Mouse (Mus musculus): ENCODE measurements at regions not wholly inside any gene's neighbourhood (a gene's known extent, or its start where the extent isn't known, plus 50 kb on each side); places are given as distances from the start of the nearest gene placed in this dataset.

GRCm38 (mm10) chr3:42110976-42111847 lies 368.8 kb downstream of the D3Ertd751e start:
- no peak for DNase-seq (ENCODE audit: low read depth, low spot score)
- whole genome bisulfite sequencing = 43% methylated on average over 13 of the region's 13 CpGs

- 81% methylated on average over 3 of the region's 3 CpGs for WGBS
Observed at GRCm38 (mm10) chr3:42129821-42130560, 387.6 kb downstream of the D3Ertd751e start.

DNA sequence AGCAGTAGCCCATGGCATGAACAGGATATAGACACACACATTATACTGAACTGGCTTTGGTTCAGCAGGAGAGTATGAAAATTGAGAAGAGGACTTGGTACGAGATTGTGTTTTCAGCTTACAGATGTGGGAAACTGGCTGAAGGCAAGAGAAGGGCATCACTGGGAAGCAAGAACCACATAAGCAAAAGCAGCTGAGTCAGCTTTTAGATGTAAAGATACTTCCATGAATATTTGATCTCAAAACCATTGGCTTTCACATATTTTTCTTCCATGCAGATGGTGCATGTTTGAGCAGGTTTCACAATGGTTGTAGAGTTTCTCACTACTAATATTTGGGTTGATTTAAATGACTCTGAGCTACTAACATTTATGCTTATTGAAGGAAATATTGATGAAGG lies 389.9 kb downstream of the D3Ertd751e start:
- DNase-seq (ENCODE audit: low read depth, low spot score) = no peak
- WGBS = 80% methylated on average over 1 of the region's 1 CpGs

More at GRCm38 (mm10) chr3:42129821-42130560, 387.6 kb downstream of the D3Ertd751e start:
- no peak for DNase-seq (ENCODE audit: low read depth, low spot score)

- DNase-seq (ENCODE audit: low read depth, low spot score) = no peak
- WGBS = 81% methylated on average over 3 of the region's 3 CpGs
Observed at GRCm38 (mm10) chr3:42153372-42153771, 411.0 kb downstream of the D3Ertd751e start.

- no peak for DNase-seq (ENCODE audit: low read depth, low spot score)
- WGBS = 56% methylated on average over 4 of the region's 4 CpGs
Observed at GRCm38 (mm10) chr3:42154909-42155308, 412.5 kb downstream of the D3Ertd751e start.

GRCm38 (mm10) chr3:42163666-42164065 lies 421.3 kb downstream of the D3Ertd751e start:
- 63% methylated on average over 3 of the region's 3 CpGs for WGBS
- DNase-seq (ENCODE audit: low read depth, low spot score) = no peak

DNA sequence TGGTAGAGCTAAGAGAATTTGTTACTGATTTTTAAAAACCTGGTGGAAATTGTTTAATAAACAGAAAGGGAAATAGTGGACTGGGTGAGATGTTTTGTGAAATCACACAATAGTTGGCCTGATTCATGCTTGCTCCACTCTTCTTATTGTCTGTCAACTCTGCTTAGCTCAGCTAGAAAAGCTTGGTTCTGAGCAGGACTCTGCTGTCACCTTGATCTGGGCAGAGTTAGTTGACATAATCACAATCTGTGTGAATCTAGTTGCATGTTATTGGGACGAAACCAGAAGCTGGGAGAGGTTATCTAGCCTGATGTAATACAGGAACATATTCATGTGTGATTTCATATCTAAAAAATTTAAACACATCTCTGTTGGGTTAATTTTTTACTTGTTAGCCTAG lies 456.8 kb downstream of the D3Ertd751e start:
- WGBS = 59% methylated on average over 1 of the region's 1 CpGs

DNA sequence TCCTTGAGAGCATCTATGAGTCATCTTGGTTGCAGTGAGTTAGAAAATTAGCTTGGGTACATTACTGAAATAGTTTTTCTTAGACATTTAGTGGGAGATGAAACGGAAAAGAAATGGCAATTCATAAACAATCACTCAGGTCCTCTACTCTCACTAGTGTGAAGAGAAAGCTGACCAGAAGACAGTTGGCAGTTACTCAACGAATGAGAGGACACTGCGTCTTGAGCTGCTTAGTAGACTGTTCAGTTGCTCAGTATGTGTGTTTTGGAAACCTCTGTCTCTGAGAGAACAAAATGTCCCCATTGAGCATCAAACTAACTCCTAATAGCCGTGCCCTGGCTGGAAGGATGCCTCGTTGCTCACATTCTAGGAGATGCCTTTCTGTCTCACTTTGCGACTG lies 459.0 kb downstream of the D3Ertd751e start:
- 66% methylated on average over 6 of the region's 6 CpGs for WGBS
- no peak for DNase-seq (ENCODE audit: low read depth, low spot score)

More for the DNA sequence above, 456.8 kb downstream of the D3Ertd751e start:
- DNase-seq (ENCODE audit: low read depth, low spot score) = no peak

- WGBS = 83% methylated on average over 4 of the region's 4 CpGs
- no peak for DNase-seq (ENCODE audit: low read depth, low spot score)
Observed at GRCm38 (mm10) chr3:42205640-42206039, 463.2 kb downstream of the D3Ertd751e start.

GRCm38 (mm10) chr3:42211420-42211819 lies 469.0 kb downstream of the D3Ertd751e start:
- WGBS = 66% methylated on average over 3 of the region's 3 CpGs
- no peak for DNase-seq (ENCODE audit: low read depth, low spot score)

GRCm38 (mm10) chr3:42212456-42212855 lies 470.0 kb downstream of the D3Ertd751e start:
- whole genome bisulfite sequencing = 72% methylated on average over 5 of the region's 5 CpGs
- DNase-seq (ENCODE audit: low read depth, low spot score) = no peak

DNA sequence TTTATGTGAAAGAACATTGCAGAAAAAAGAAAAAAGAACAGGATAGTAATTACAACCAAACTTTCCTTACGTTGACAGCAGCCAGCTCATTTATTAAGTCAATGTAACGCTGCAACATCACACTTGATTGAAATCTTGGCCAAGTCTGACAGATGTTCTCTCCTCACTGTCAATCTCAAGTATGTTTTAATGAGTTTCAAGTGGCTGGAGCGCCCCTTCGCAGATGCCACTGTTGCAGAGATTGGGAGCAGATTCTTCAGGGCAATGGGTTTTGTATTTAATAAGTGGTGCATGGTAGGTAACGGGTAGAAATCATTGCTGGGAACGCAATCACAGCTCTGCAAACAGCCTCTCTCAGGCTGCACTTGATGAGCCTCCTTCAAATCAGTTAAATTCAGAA lies 470.8 kb downstream of the D3Ertd751e start:
- 83% methylated on average over 6 of the region's 6 CpGs for WGBS
- DNase-seq (ENCODE audit: low read depth, low spot score) = no peak

- DNase-seq (ENCODE audit: low read depth, low spot score) = no peak
- 39% methylated on average over 10 of the region's 10 CpGs for WGBS
Observed at GRCm38 (mm10) chr3:42214624-42215276, 472.3 kb downstream of the D3Ertd751e start.

- 85% methylated on average over 3 of the region's 3 CpGs for WGBS
- no peak for DNase-seq (ENCODE audit: low read depth, low spot score)
Observed at GRCm38 (mm10) chr3:42218719-42219118, 476.3 kb downstream of the D3Ertd751e start.

DNA sequence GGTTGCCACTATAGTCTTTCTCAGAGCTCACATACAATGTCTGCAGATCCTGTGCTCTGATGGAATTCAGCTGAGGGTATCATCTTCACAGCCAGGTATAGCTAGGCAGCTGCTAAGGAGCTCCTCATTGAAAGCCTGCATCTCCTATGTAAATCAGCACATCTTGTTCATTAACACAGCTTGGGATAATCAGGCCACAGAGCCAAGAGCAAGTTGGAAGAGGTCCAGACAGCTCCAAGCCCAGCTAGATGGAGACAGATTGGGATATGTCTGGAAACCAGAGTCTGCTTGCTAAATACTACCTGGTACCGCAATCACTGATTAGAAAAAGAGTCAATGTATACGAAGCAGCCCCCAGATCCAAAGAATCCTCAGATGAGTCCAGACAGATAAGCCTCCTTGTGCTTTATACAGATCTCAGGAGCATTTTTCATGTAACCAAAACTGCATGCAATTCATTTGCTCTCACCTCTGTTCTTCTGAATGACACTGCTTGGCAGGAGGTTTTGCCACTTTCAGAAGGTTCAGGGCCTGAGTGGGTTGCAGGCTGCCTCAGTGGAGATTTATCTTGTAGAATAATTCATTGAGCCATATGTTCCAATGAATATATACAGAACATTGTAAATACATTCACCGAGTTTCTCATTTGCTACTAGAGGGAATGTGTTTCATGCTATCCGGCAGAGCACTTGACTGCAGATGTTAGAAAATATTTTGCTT lies 485.4 kb downstream of the D3Ertd751e start:
- DNase-seq (ENCODE audit: low read depth, low spot score) = no peak
- 81% methylated on average over 4 of the region's 4 CpGs for WGBS

DNA sequence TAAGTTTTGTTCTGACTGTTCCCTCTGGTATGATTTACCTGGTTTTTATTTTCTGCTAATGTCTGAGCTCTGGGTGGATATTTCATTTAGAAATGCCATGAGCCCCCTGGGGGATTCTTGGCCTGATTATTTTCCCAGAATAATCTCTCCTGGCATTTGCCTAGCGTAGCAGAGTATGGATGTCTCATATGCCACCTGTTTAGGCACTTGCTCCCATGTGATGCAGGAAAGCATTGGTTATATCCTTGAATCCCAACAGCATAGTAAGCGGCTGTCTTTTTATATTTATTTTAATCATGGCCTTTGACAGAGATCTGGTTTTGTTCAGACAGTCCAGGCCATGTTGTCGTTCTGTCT lies 486.0 kb downstream of the D3Ertd751e start:
- WGBS = 78% methylated on average over 3 of the region's 3 CpGs
- DNase-seq (ENCODE audit: low read depth, low spot score) = no peak

DNA sequence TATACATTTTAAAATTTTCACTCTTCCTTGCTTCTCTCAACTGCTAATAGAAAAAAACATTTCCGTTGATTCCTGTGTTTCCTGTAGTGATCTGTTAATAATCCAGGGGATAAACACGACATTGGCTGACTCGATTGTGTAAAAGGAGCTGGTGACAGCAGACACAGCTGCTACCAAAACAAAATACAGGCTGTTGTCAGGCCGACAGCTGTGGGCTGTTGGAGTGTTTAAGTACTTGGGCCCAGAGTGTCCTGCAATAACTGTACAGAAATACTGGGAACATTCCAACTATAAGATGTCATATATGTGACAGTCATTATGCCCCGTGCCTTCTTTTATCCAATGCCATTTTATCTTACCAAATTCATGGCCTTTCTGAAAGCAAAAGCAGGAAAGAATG lies 489.9 kb downstream of the D3Ertd751e start:
- DNase-seq (ENCODE audit: low read depth, low spot score) = no peak
- 70% methylated on average over 5 of the region's 5 CpGs for WGBS

DNA sequence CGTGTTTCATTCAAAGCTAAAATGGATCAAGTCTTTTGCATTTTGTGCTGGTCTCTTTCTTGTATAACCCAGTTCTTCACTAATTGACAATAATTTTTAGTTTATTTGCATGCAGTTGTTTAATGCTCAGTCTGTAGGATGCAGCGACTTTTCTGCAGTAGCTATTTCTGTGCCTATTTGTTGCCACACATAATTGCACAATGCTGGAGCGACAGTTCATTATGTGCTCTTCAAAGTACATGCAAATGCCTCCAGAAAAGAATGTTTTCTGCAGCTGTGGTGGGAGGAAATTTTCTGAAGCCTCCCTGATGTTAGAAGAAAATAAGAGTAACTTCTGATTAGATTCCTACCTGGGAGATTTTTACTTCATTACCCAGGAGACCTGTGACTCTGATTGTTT lies 491.3 kb downstream of the D3Ertd751e start:
- DNase-seq (ENCODE audit: low read depth, low spot score) = no peak
- 77% methylated on average over 3 of the region's 3 CpGs for WGBS

GRCm38 (mm10) chr3:42235515-42235914 lies 493.1 kb downstream of the D3Ertd751e start:
- WGBS = 54% methylated on average over 1 of the region's 1 CpGs

More at GRCm38 (mm10) chr3:42235515-42235914, 493.1 kb downstream of the D3Ertd751e start:
- DNase-seq (ENCODE audit: low read depth, low spot score) = no peak

Measured in large intestine, adult 2 months (tissue).